Mouse (Mus musculus) neural tube, embryonic 14.5 days (tissue): ENCODE data around the gene Fbxw7. TPM values are rescaled to one million over a fixed set of nuclear protein-coding genes. Genes with fewer than 3 reads are reported as not detected.

Experiments used
- ATAC-seq: fragments of 200-750 bp; cut with Nextera tagmentation; 2 replicates; pipeline ENCODE4 v1.8.0; 2017; ENCODE audit warnings: low read depth, mild to moderate bottlenecking, moderate TSS enrichment, moderate library complexity
- H3K27ac ChIP-seq: fragments of 300-500 bp; sonication (generic); 2 replicates; pipeline ENCODE4 v1.5.1; 2014; ENCODE audit warnings: low read depth, mild to moderate bottlenecking, control low read depth, low read length, moderate library complexity, mixed read lengths
- H3K27me3 ChIP-seq: fragments of 300-500 bp; sonication (generic); 2 replicates; pipeline ENCODE4 v1.6.1; 2014; ENCODE audit warnings: low read length; ENCODE audit not compliant: control insufficient read depth, insufficient read depth
- H3K36me3 ChIP-seq: fragments of 300-500 bp; sonication (generic); 2 replicates; pipeline ENCODE4 v1.6.1; 2014; ENCODE audit warnings: low read length, mixed read lengths; ENCODE audit not compliant: control insufficient read depth, insufficient read depth
- H3K4me1 ChIP-seq: fragments of 300-500 bp; sonication (generic); 2 replicates; pipeline ENCODE4 v1.6.1; 2014; ENCODE audit warnings: low read length; ENCODE audit not compliant: control insufficient read depth, insufficient read depth
- H3K4me2 ChIP-seq: fragments of 300-500 bp; sonication (generic); 2 replicates; pipeline ENCODE4 v1.6.1; 2014; ENCODE audit warnings: mild to moderate bottlenecking, low read depth, low read length, control low read depth
- H3K4me3 ChIP-seq: fragments of 300-500 bp; sonication (generic); 2 replicates; pipeline ENCODE4 v1.5.1; 2014; ENCODE audit warnings: low read depth, low read length, control low read depth, mixed read lengths
- H3K9ac ChIP-seq: fragments of 300-500 bp; sonication (generic); replicated peaks from 2 replicates; pipeline ENCODE4 v1.6.1; 2014; ENCODE audit warnings: low read depth, mild to moderate bottlenecking, control low read depth, low read length, mixed read lengths
- H3K9me3 ChIP-seq: fragments of 300-500 bp; sonication (generic); 2 replicates; pipeline ENCODE4 v1.6.1; 2016; ENCODE audit warnings: low read length; ENCODE audit not compliant: control insufficient read depth
- WGBS: fragments of 180-500 bp; shearing (Covaris S2); extraction: QIAGEN DNeasy Blood & Tissue Kit; methylation state at CpG from one replicate; pipeline ENCODE4 v1.1.7; 2014; 5-methylcytosine and 5-hydroxymethylcytosine counted together
- polyA plus RNA-seq: library from polyadenylated mRNA; unstranded; fragments of >200 nt; fragmentation: Nextera tagmentation; extraction: Ambion mirVana; gene quantifications from 2 replicates; pipeline ENCODE4 v1.2.1, GENCODE M21; 2014

Gene Fbxw7
- polyA plus RNA-seq, 1 experiment from 2014 or later, result 62.8 TPM

DNA sequence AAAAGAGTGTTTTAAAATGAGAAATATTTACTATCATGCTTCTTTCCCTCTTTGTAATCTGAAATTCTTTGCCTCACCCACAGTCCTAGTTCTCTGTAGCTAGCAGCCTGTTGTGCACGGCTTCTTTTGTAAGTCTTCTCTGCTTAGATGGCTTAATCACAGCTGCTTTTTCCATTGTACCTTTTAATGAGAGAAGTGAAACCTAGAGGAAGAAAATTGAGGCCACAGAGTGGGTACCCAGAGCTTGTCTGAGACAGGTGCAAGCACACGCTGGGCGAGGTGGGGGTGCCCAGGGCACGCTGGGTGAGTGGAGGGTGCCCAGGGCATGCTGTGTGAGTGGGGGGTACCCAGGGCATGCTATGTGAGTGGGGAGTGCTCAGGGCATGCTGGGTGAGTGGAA, 27.2 kb upstream of the Fbxw7 start:
- no peak overlapping the region for H3K4me3 ChIP-seq
- no peak overlapping the region for H3K9ac ChIP-seq
- no peaks in the 10 kb centered on the region for H3K4me1 ChIP-seq
- no peaks in the 10 kb centered on the region for H3K36me3 ChIP-seq
- H3K9me3 ChIP-seq, result no peaks in the 10 kb centered on the region
- H3K4me2 ChIP-seq, result no peak overlapping the region
- H3K27ac ChIP-seq, result no peak overlapping the region
- WGBS, result 90% methylated on average over 4 of the region's 4 CpGs
- no peak for ATAC-seq
- no peaks in the 10 kb centered on the region for H3K27me3 ChIP-seq

DNA sequence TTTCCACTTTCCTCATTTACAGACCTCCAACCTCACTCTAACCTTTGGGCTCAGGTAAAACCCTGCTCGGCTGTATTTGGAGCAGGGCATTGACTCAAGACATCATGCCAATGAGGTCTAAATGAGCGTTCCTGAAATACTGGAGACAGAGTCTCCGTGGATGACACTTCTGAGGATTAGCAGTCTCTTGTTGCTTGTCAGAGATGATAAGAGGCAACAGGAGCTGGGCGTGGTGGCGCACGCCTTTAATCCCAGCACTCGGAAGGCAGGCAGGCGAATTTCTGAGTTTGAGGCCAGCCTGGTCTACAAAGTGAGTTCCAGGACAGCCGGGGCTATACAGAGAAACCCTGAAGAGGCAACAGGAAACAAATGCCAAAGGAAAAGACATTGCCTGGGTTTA, 11.0 kb upstream of the Fbxw7 start:
- H3K4me1 ChIP-seq, result no peaks in the 10 kb centered on the region
- no peaks in the 10 kb centered on the region for H3K27me3 ChIP-seq
- no peak overlapping the region for H3K4me3 ChIP-seq
- H3K36me3 ChIP-seq, result no peaks in the 10 kb centered on the region
- no peak overlapping the region for H3K4me2 ChIP-seq
- H3K9ac ChIP-seq, result no peak overlapping the region
- WGBS, result 78% methylated on average over 9 of the region's 9 CpGs
- no peak for ATAC-seq
- H3K27ac ChIP-seq, result no peak overlapping the region
- no peaks in the 10 kb centered on the region for H3K9me3 ChIP-seq

DNA sequence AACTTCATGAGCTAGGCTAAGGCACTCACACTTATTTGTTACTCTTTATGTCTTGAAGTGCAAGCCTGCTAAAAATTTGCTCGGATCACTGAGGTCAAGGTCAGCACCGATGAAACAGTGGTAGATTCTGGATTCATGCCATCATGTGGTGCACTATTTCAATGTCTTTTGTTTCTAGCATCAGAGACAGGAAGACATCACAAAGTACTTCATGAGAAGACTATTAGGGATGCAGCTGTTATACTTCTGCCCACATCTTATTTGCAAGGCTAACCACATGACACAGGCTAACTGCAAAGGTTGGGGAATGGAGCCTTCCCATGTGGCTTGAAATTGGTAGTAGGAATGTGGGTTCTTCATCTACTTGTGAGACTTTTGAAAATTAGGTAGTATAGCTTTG, 8.9 kb upstream of the Fbxw7 start:
- H3K4me3 ChIP-seq, result no peak overlapping the region
- no peak overlapping the region for H3K9ac ChIP-seq
- H3K9me3 ChIP-seq, result no peaks in the 10 kb centered on the region
- H3K4me1 ChIP-seq, result no peaks in the 10 kb centered on the region
- no peak overlapping the region for H3K27ac ChIP-seq
- 91% methylated on average over 2 of the region's 2 CpGs for WGBS
- no peaks in the 10 kb centered on the region for H3K36me3 ChIP-seq
- H3K27me3 ChIP-seq, result no peaks in the 10 kb centered on the region
- no peak overlapping the region for H3K4me2 ChIP-seq
- no peak for ATAC-seq

DNA sequence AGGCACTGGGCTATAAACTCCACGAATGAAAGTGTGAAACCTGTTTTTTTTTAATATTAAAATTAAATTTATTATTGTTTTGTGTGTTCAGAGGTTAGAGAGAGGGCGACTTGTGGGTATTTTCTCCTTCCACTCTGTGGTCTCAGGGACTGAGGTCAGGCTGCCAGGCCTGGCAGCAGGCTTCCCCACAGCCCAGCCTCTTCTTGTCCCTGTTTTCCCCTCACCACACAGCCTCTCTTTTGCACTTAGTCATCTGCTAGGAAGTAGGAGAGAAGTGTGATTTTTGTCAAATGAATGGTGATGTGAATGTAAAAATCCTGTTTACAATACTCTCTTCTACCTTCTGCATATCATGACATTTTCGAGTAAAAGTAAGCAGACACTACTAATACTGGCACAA, 7.2 kb upstream of the Fbxw7 start:
- no peaks in the 10 kb centered on the region for H3K36me3 ChIP-seq
- no peak for ATAC-seq
- H3K4me2 ChIP-seq, result no peak overlapping the region
- no peaks in the 10 kb centered on the region for H3K27me3 ChIP-seq
- H3K27ac ChIP-seq, result no peak overlapping the region
- H3K9me3 ChIP-seq, result no peaks in the 10 kb centered on the region
- H3K9ac ChIP-seq, result no peak overlapping the region
- H3K4me1 ChIP-seq, result 0 out of 2 replicates have a peak, but pooled peaks cover 4% of the 10 kb centered on the region
- WGBS, result 81% methylated on average over 3 of the region's 3 CpGs
- H3K4me3 ChIP-seq, result no peak overlapping the region

DNA sequence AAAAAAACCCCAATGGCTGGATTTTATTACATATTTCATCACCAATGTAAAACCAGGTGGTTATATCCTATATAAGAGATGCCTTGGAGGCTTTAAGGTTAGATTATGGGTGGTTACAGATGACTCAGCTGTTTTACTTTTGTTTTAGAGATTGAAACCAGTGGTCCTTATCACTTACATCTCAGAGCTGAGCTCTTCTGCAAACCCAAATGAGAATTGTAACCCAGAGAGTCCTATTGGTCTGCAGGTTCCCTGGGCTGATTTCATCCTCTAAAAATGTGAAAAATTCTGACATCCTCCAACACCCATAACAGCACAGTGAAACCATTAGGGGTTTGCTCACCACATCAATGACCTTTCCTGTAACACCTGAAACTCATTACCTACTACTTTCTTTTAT, 6.2 kb upstream of the Fbxw7 start:
- Histone ChIP-seq H3K4me3 (no peak overlapping the region), H3K4me2 (no peak overlapping the region), H3K4me1 (0 out of 2 replicates have a peak, but pooled peaks cover 7% of the 10 kb centered on the region), H3K27me3 (no peaks in the 10 kb centered on the region), H3K9ac (no peak overlapping the region), H3K36me3 (no peaks in the 10 kb centered on the region), H3K27ac (no peak overlapping the region), H3K9me3 (no peaks in the 10 kb centered on the region)
- ATAC-seq, result no peak

DNA sequence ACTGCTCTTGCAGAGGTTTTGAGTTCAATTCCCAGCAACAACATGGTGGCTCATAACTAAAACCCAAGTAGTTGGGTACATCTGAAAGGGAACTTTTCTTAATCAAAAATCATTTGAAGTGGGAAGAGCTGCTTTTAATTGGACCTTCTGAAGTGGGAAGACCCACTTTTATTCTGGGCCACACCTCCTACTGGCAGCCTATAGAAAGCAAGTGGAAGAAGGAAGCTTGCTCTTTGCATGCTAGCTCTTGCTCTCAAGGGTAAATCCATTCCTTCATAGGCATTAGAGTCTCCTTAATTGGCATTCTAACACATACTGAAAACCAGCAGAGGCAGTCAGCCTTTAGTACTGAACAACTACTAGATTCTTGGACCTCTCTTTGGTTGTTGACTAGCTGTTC, 4.3 kb upstream of the Fbxw7 start:
- no peak for ATAC-seq
- Histone ChIP-seq H3K4me2 (no peak overlapping the region), H3K27me3 (no peaks in the 10 kb centered on the region), H3K27ac (no peak overlapping the region), H3K4me1 (peaks cover 13% of the 10 kb centered on the region; the same call in 1 of the 2 replicates), H3K9me3 (no peaks in the 10 kb centered on the region), H3K4me3 (no peak overlapping the region), H3K9ac (no peak overlapping the region), H3K36me3 (no peaks in the 10 kb centered on the region)

GRCm38 (mm10) chr3:84813436-84814156, 1.5 kb upstream of the Fbxw7 start:
- Histone ChIP-seq H3K9ac (peak overlapping the region; percentile 72), H3K27me3 (no peaks in the 10 kb centered on the region), H3K36me3 (no peaks in the 10 kb centered on the region), H3K9me3 (no peaks in the 10 kb centered on the region), H3K27ac (peak overlapping the region; percentile 90), H3K4me2 (peak overlapping the region; percentile 56), H3K4me3 (peak overlapping the region; percentile 97), H3K4me1 (peaks cover 19% of the 10 kb centered on the region)
- ATAC-seq, result peak; percentile 48
- WGBS, result under 1% methylated on average over 29 of the region's 29 CpGs

GRCm38 (mm10) chr3:84814157-84814761, 809 bp upstream of the Fbxw7 start:
- peak; percentile 98 for ATAC-seq

GRCm38 (mm10) chr3:84815461-84815860, 393 bp downstream of the Fbxw7 start:
- Histone ChIP-seq H3K27me3 (no peaks in the 10 kb centered on the region), H3K9me3 (no peaks in the 10 kb centered on the region), H3K36me3 (no peaks in the 10 kb centered on the region), H3K9ac (peak overlapping the region; percentile 87), H3K27ac (peak overlapping the region; percentile 90), H3K4me3 (peak overlapping the region; percentile 97), H3K4me2 (peak overlapping the region; percentile 95), H3K4me1 (peaks cover 19% of the 10 kb centered on the region)
- 0% methylated on average over 29 of the region's 29 CpGs for WGBS
- ATAC-seq, result 0 out of 2 replicates have a peak, but pooled peaks have one; percentile 8

More at GRCm38 (mm10) chr3:84814157-84814761, 809 bp upstream of the Fbxw7 start:
- H3K4me2 ChIP-seq, result peak overlapping the region; percentile 95
- H3K36me3 ChIP-seq, result no peaks in the 10 kb centered on the region
- 1% methylated on average over 45 of the region's 60 CpGs for WGBS
- H3K9me3 ChIP-seq, result no peaks in the 10 kb centered on the region
- peak overlapping the region; percentile 87 for H3K9ac ChIP-seq
- peaks cover 19% of the 10 kb centered on the region for H3K4me1 ChIP-seq
- peak overlapping the region; percentile 97 for H3K4me3 ChIP-seq
- H3K27ac ChIP-seq, result peak overlapping the region; percentile 90
- H3K27me3 ChIP-seq, result no peaks in the 10 kb centered on the region
